Mouse (Mus musculus): ENCODE measurements at regions not wholly inside any gene's neighbourhood (a gene's known extent, or its start where the extent isn't known, plus 50 kb on each side); places are given as distances from the start of the nearest gene placed in this dataset.
"Not testable (repeated sequence)": the region's sequence is repeated elsewhere in the genome, so short reads cannot be mapped to it uniquely, and the experiment has no call there.

GRCm38 (mm10) chr3:59563486-59564006 lies 166.0 kb upstream of the Gm5538 start:
- DNase-seq = not testable (repeated sequence)

GRCm38 (mm10) chr3:59542621-59543020 lies 187.0 kb upstream of the Gm5538 start:
- DNase-seq = no peak

GRCm38 (mm10) chr3:59540547-59540946 lies 189.0 kb upstream of the Gm5538 start:
- not testable (repeated sequence) for DNase-seq

- DNase-seq = not testable (repeated sequence)
Observed at GRCm38 (mm10) chr3:59539893-59540292, 189.7 kb upstream of the Gm5538 start.

- no peak for DNase-seq
Observed at GRCm38 (mm10) chr3:59531311-59531834, 187.2 kb upstream of the Igsf10 start.

- DNase-seq = no peak
Observed at GRCm38 (mm10) chr3:59530592-59531310, 186.6 kb upstream of the Igsf10 start.

GRCm38 (mm10) chr3:59520766-59521165 lies 176.6 kb upstream of the Igsf10 start:
- DNase-seq = no peak

- DNase-seq = no peak
Observed at GRCm38 (mm10) chr3:59478095-59478494, 133.9 kb upstream of the Igsf10 start.

GRCm38 (mm10) chr3:59477441-59478061 lies 133.4 kb upstream of the Igsf10 start:
- DNase-seq = no peak

GRCm38 (mm10) chr3:59468956-59469355 lies 124.8 kb upstream of the Igsf10 start:
- no peak for DNase-seq

GRCm38 (mm10) chr3:59462341-59463158 lies 118.4 kb upstream of the Igsf10 start:
- no peak for DNase-seq

- no peak for DNase-seq
Observed at GRCm38 (mm10) chr3:59456938-59457337, 112.7 kb upstream of the Igsf10 start.

- no peak for DNase-seq
Observed at GRCm38 (mm10) chr3:59451084-59451483, 106.9 kb upstream of the Igsf10 start.

- no peak for DNase-seq
Observed at GRCm38 (mm10) chr3:59423621-59424020, 79.4 kb upstream of the Igsf10 start.

GRCm38 (mm10) chr3:59409131-59409530 lies 64.9 kb upstream of the Igsf10 start:
- DNase-seq = no peak

GRCm38 (mm10) chr3:59406035-59406434 lies 61.8 kb upstream of the Igsf10 start:
- DNase-seq = peak; percentile 38

- DNase-seq = peak; percentile 27
Observed at GRCm38 (mm10) chr3:59401856-59402255, 57.7 kb upstream of the Igsf10 start.

- DNase-seq = no peak
Observed at GRCm38 (mm10) chr3:59401425-59401824, 57.2 kb upstream of the Igsf10 start.
